Mouse (Mus musculus) CH12.LX (cell line): ENCODE data around the gene Tmem117. TPM values are rescaled to one million over a fixed set of nuclear protein-coding genes. Genes with fewer than 3 reads are reported as not detected.

Source experiments
- DNase-seq: peaks from one replicate; pipeline ENCODE4 v3.0.0-alpha.2; 2013; ENCODE audit errors: extremely low read depth
- H3K27ac ChIP-seq: 2 replicates; pipeline ENCODE4 v1.5.1; 2012; ENCODE audit warnings: low read depth, mild to moderate bottlenecking, control low read depth, moderate library complexity; ENCODE audit not compliant: insufficient read depth
- H3K27me3 ChIP-seq: replicated peaks from 2 replicates; pipeline ENCODE3; 2012; ENCODE audit warnings: inconsistent platforms
- H3K36me3 ChIP-seq, 2 experiments: replicated peaks in 1 of 2; 2 replicates each; pipeline versions ENCODE3 to v1.6.1; 2012; ENCODE audit warnings: inconsistent platforms in 1 of 2, low read length in 1 of 2, mild to moderate bottlenecking in 1 of 2, mixed read lengths in 1 of 2, moderate library complexity in 1 of 2; ENCODE audit not compliant: control insufficient read depth in 1 of 2, insufficient read depth in 1 of 2
- H3K4me1 ChIP-seq, 2 experiments: 2 replicates each; pipeline ENCODE4 v1.6.1; 2012; ENCODE audit warnings: inconsistent platforms in 1 of 2, moderate library complexity in 1 of 2; ENCODE audit not compliant: insufficient read depth in 2 of 2, control insufficient read depth in 1 of 2
- H3K4me2 ChIP-seq: 2 replicates; pipeline ENCODE4 v1.6.1; 2012; ENCODE audit warnings: low read depth, mild to moderate bottlenecking, control low read depth; ENCODE audit not compliant: poor library complexity, insufficient read depth, severe bottlenecking
- H3K4me3 ChIP-seq, 3 experiments: fragments of 150-350 bp in 1 of 3; sonication (generic) in 1 of 3; replicated peaks in 1 of 3; 2 replicates each; pipeline versions ENCODE3 to v1.5.1; 2011 to 2012; ENCODE audit warnings: low read depth in 2 of 3, low read length in 2 of 3, mild to moderate bottlenecking in 2 of 3, moderate library complexity in 2 of 3, control low read depth in 1 of 3, improper control_type of control experiment in 1 of 3, inconsistent platforms in 1 of 3, mixed read lengths in 1 of 3; ENCODE audit not compliant: poor library complexity in 1 of 3
- H3K79me2 ChIP-seq: replicated peaks from 2 replicates; pipeline ENCODE4 v1.6.1; 2012; ENCODE audit warnings: mild to moderate bottlenecking, moderate library complexity; ENCODE audit not compliant: control insufficient read depth, poor library complexity, insufficient read depth, severe bottlenecking; ENCODE audit errors: extremely low read depth
- H3K9ac ChIP-seq: 2 replicates; pipeline ENCODE4 v1.6.1; 2012; ENCODE audit warnings: low read depth, mild to moderate bottlenecking, control low read depth, moderate library complexity; ENCODE audit not compliant: insufficient read depth
- H3K9me3 ChIP-seq: replicated peaks from 2 replicates; pipeline ENCODE3; 2012; ENCODE audit warnings: low read length, inconsistent platforms, mixed read lengths
- BHLHE40 ChIP-seq: IDR thresholded peaks from 2 replicates; pipeline ENCODE4 v1.6.1; 2011; ENCODE audit warnings: mild to moderate bottlenecking, low read depth, low read length, improper control_type of control experiment
- CHD1 ChIP-seq: IDR thresholded peaks from 2 replicates; pipeline ENCODE4 v1.6.1; 2012; ENCODE audit warnings: low read depth, low read length, improper control_type of control experiment, inconsistent platforms
- CHD2 ChIP-seq: IDR thresholded peaks from 2 replicates; pipeline ENCODE4 v1.6.1; 2011; ENCODE audit warnings: low read length, improper control_type of control experiment
- CTCF ChIP-seq, 2 experiments: IDR thresholded peaks in 1 of 2; conservative IDR thresholded peaks in 1 of 2; 2 replicates each; pipeline ENCODE4 v1.5.1; 2011 to 2012; ENCODE audit warnings: low read depth in 2 of 2, low read length in 2 of 2, improper control_type of control experiment in 1 of 2, inconsistent platforms in 1 of 2, mild to moderate bottlenecking in 1 of 2, moderate library complexity in 1 of 2
- EP300 ChIP-seq: IDR thresholded peaks from 2 replicates; pipeline ENCODE4 v1.6.1; 2011; ENCODE audit warnings: low read length, improper control_type of control experiment
- ETS1 ChIP-seq: conservative IDR thresholded peaks from 2 replicates; pipeline ENCODE4 v1.6.1; 2012; ENCODE audit warnings: low read depth, mild to moderate bottlenecking, inconsistent platforms, low read length, improper control_type of control experiment, moderate library complexity
- HCFC1 ChIP-seq: IDR thresholded peaks from 2 replicates; pipeline ENCODE4 v1.6.1; 2012; ENCODE audit warnings: low read depth, mild to moderate bottlenecking, inconsistent platforms, low read length, improper control_type of control experiment
- JUN ChIP-seq: IDR thresholded peaks from 2 replicates; pipeline ENCODE4 v1.6.1; 2011; ENCODE audit warnings: low read depth, mild to moderate bottlenecking, low read length, improper control_type of control experiment, moderate library complexity; ENCODE audit not compliant: insufficient read depth
- JUND ChIP-seq: conservative IDR thresholded peaks from 2 replicates; pipeline ENCODE4 v1.6.1; 2011; ENCODE audit warnings: low read depth, low read length, improper control_type of control experiment
- KAT2A ChIP-seq: IDR thresholded peaks from 2 replicates; pipeline ENCODE4 v1.6.1; 2012; ENCODE audit warnings: low read length, improper control_type of control experiment, inconsistent platforms; ENCODE audit not compliant: insufficient replicate concordance
- MAX ChIP-seq: IDR thresholded peaks from 2 replicates; pipeline ENCODE4 v1.6.1; 2011; ENCODE audit warnings: low read length, improper control_type of control experiment
- MAZ ChIP-seq: IDR thresholded peaks from 2 replicates; pipeline ENCODE4 v1.6.1; 2012; ENCODE audit warnings: low read depth, mild to moderate bottlenecking, inconsistent platforms, low read length, improper control_type of control experiment, moderate library complexity
- MEF2A ChIP-seq: IDR thresholded peaks from 2 replicates; pipeline ENCODE4 v1.6.1; 2014; ENCODE audit warnings: low read depth, mild to moderate bottlenecking, inconsistent platforms, low read length, improper control_type of control experiment, borderline replicate concordance
- MXI1 ChIP-seq: IDR thresholded peaks from 2 replicates; pipeline ENCODE4 v1.6.1; 2011; ENCODE audit warnings: mild to moderate bottlenecking, low read depth, low read length, improper control_type of control experiment
- MYC ChIP-seq: IDR thresholded peaks from 2 replicates; pipeline ENCODE4 v1.6.1; 2011; ENCODE audit warnings: low read depth, mild to moderate bottlenecking, improper control_type of control experiment, low read length
- NELFE ChIP-seq: IDR thresholded peaks from 2 replicates; pipeline ENCODE4 v1.6.1; 2011; ENCODE audit warnings: low read depth, low read length, improper control_type of control experiment
- NRF1 ChIP-seq: IDR thresholded peaks from 2 replicates; pipeline ENCODE4 v1.6.1; 2014; ENCODE audit warnings: low read depth, mild to moderate bottlenecking, inconsistent platforms, low read length, improper control_type of control experiment, moderate library complexity
- PAX5 ChIP-seq: IDR thresholded peaks from 2 replicates; pipeline ENCODE4 v1.6.1; 2012; ENCODE audit warnings: low read length, inconsistent platforms, mixed read lengths
- POLR2AphosphoS2 ChIP-seq: IDR thresholded peaks from 2 replicates; pipeline ENCODE4 v1.6.1; 2011; ENCODE audit warnings: low read depth, low read length, improper control_type of control experiment
- RCOR1 ChIP-seq: conservative IDR thresholded peaks from 2 replicates; pipeline ENCODE4 v1.6.1; 2012; ENCODE audit warnings: low read depth, mild to moderate bottlenecking, inconsistent platforms, low read length, improper control_type of control experiment
- SIN3A ChIP-seq: IDR thresholded peaks from 2 replicates; pipeline ENCODE4 v1.6.1; 2012; ENCODE audit warnings: low read length, improper control_type of control experiment, inconsistent platforms
- SMC3 ChIP-seq: IDR thresholded peaks from 2 replicates; pipeline ENCODE4 v1.6.1; 2011; ENCODE audit warnings: low read depth, low read length, improper control_type of control experiment
- TCF12 ChIP-seq: IDR thresholded peaks from 2 replicates; pipeline ENCODE4 v1.6.1; 2014; ENCODE audit warnings: low read depth, mild to moderate bottlenecking, inconsistent platforms, low read length, improper control_type of control experiment
- UBTF ChIP-seq: IDR thresholded peaks from 2 replicates; pipeline ENCODE4 v1.6.1; 2012; ENCODE audit warnings: low read depth, mild to moderate bottlenecking, inconsistent platforms, low read length, improper control_type of control experiment, moderate library complexity
- ZC3H11A ChIP-seq: IDR thresholded peaks from 2 replicates; pipeline ENCODE4 v1.6.1; 2012; ENCODE audit warnings: low read depth, mild to moderate bottlenecking, inconsistent platforms, low read length, improper control_type of control experiment
- ZKSCAN1 ChIP-seq: IDR thresholded peaks from 2 replicates; pipeline ENCODE4 v1.6.1; 2012; ENCODE audit warnings: low read depth, inconsistent platforms, low read length, improper control_type of control experiment, borderline replicate concordance
- ZMIZ1 ChIP-seq: IDR thresholded peaks from 2 replicates; pipeline ENCODE4 v1.6.1; 2012; ENCODE audit warnings: low read depth, mild to moderate bottlenecking, inconsistent platforms, low read length, improper control_type of control experiment
- ZNF384 ChIP-seq: IDR thresholded peaks from 2 replicates; pipeline ENCODE4 v1.6.1; 2012; ENCODE audit warnings: low read depth, low read length, improper control_type of control experiment, inconsistent platforms
- dilution Hi-C: fragments of 300-500 bp; cut with MboI; formaldehyde crosslinking; loops from 2 replicates; pipeline ENCODE4 v1.14.3; 2020; ENCODE audit warnings: low sequenced_read_pairs; ENCODE audit not compliant: extremely low pct_unique_long_range_greater_than_20kb, extremely low pct_ligation_motif_present
- in situ Hi-C: fragments of 300-500 bp; cut with MboI; formaldehyde crosslinking; loops from 3 replicates; pipeline ENCODE4 v1.14.3; 2019; ENCODE audit warnings: low sequenced_read_pairs, low pct_ligation_motif_present, low pct_unique_long_range_greater_than_20kb, mixed read lengths
- polyA plus RNA-seq: library from polyadenylated mRNA; unstranded; fragments of >175 nt; gene quantifications from 2 replicates; pipeline ENCODE4 v1.2.1, GENCODE M21; 2012; ENCODE audit warnings: low read depth; ENCODE audit not compliant: insufficient read length
- total RNA-seq, 2 experiments: library from RNA; depleted of rRNA; stranded (reverse); fragments of 300-350 nt in 1 of 2; fragments of >200 nt in 1 of 2; gene quantifications; 2 replicates each; pipeline ENCODE4 v1.2.3; 2012 to 2014

Tmem117 gene
- total and polyA plus RNA-seq, 3 experiments = not detected

DNA sequence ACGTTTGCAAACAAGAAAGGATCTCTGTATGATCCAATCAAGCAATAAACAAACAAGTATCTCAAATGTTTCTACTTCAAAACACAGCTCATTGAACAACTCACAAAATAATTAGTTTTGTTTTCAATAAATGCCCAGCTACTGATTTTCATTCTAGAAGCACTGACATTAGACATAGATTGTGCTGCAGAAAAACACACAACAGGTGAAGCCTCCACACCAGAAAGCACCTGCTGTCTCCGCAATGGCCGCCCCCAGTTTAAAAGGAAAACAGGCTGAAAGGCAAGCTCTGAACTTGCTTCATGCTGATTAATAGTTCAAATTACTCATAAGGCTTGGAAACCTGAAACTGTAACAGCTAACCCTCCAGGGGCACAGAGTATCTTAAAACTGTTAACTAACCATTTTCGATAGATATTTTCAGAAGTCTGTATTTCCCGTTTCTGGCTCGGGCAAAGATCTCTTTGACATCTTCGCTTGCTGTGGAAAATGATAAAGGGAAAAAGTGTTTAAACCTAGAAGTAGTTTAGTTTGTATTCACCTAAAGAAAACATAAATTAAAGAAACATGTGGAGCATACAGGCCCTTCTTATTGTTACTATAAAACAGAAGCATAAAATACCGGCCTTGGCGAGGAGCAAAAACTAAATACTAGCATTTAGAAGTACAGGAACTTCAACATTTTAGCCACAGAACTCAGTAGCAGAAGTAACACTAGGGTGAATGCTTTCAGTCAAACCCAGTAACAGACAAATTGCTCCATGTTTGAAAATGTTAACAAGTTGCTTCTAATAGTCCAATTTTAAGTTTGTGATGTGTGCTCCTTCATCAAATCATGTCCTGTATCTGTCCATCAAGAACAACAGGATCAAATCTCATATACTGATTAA is 41.0 kb upstream of the Tmem117 start:
- peaks cover 0 to 15% of the 10 kb centered on the region in 2 experiments; a peak in 2 of 4 replicates for H3K4me1 ChIP-seq
- peak overlapping the region; percentile 94; the same call in 1 of the 2 replicates for H3K9ac ChIP-seq
- peaks cover 31% of the 10 kb centered on the region for H3K79me2 ChIP-seq
- peak overlapping the region; percentile 55 to 95 (median 89) for H3K4me3 ChIP-seq
- H3K9me3 ChIP-seq = no peaks in the 10 kb centered on the region
- in situ Hi-C loops = no loop called here
- peaks cover 27 to 35% of the 10 kb centered on the region in 2 experiments for H3K36me3 ChIP-seq
- H3K27ac ChIP-seq = no peak overlapping the region
- dilution Hi-C loops = no loop called here
- 0 out of 2 replicates have a peak, but pooled peaks have one; percentile 83 for TF ChIP-seq CHD1
- no peak for TF ChIP-seq MXI1
- peak; percentile 35; the same call in 1 of the 2 replicates for TF ChIP-seq SIN3A
- TF ChIP-seq BHLHE40 = no peak
- no peak for TF ChIP-seq MAX
- DNase-seq = no peak
- H3K4me2 ChIP-seq = peak overlapping the region; percentile 90
- H3K27me3 ChIP-seq = no peaks in the 10 kb centered on the region

DNA sequence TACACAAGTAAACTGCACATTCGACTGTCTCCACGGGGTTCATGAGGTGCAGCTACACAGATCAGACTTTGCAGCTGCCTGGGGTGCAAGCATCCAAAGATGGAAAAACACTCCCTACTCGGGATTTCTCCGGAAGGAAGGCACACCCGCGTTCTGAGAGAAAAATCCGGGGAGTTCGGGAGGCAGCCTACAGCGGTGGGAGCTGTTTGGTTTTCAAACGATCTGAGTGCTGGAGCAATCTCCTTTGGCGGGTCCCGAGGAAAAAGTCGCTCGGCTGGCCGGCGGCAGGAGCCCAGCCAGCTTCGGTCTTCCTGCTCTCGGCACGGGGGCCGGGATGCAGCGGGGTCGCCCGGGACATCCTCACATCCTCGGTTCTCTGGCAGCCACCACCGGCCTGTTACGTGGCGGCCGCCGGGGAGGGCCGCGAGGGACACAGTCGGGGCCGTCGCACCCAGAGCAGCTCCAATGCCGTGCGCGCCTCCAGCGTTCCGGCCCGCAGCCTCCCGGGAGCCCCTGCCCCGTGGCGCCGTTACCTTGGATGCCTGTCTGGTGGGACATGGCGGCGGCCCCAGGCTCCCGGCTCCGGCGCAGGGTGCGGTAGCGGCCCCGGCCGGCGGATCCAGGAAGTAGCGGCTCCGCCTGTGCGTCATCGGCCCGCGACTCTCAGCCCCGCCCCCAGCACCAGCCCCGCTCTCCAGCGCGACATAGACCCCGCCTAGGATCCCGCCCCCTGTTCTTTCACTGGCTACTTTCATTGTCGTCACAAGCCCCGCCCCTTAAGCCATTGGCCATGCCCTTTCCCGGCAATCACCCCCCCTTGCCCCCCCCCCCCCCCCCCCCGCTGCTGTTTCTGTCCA is 39.6 kb upstream of the Tmem117 start, which contains the start of gene Twf1:
TSS of gene Twf1 (minus strand) at position 671 of the 857 bp plus-strand sequence.
- no peaks in the 10 kb centered on the region for H3K27me3 ChIP-seq
- peak within 1 kb of the TSS; percentile 32; the same call in 1 of the 2 replicates for H3K27ac ChIP-seq
- DNase-seq = peak; percentile 98
- H3K4me1 ChIP-seq = peaks cover 0 to 15% of the 10 kb centered on the region in 2 experiments; a peak in 2 of 4 replicates
- peak within 1 kb of the TSS; percentile 94 for H3K9ac ChIP-seq
- H3K9me3 ChIP-seq = no peaks in the 10 kb centered on the region
- in situ Hi-C loops = loop anchor here (10.0 kb wide), 1 partner anchor 45 kb away; the partner anchor contains the start of genes Irak4 and Pus7l
- H3K4me2 ChIP-seq = peak within 1 kb of the TSS; percentile 50
- peaks cover 13 to 21% of the 10 kb centered on the region in 2 experiments for H3K36me3 ChIP-seq
- H3K79me2 ChIP-seq = peaks cover 31% of the 10 kb centered on the region
- dilution Hi-C loops = no loop called here
- H3K4me3 ChIP-seq = peak within 1 kb of the TSS; percentile 89 to 95 (median 94)
- no peak for TF ChIP-seq MYC
- peak; percentile 63 for TF ChIP-seq NELFE
- TF ChIP-seq MEF2A = 0 out of 2 replicates have a peak, but pooled peaks have one; percentile 23
- peak; percentile 66; the same call in 1 of the 2 replicates for TF ChIP-seq KAT2A
- no peak for TF ChIP-seq UBTF
- no peak for TF ChIP-seq POLR2AphosphoS2
- TF ChIP-seq TCF12 = peak; percentile 83; the same call in 1 of the 2 replicates
- TF ChIP-seq ETS1 = no peak
- peak; percentile 39 for TF ChIP-seq SIN3A
- no peak for TF ChIP-seq CTCF (conservative IDR thresholded peaks at IDR 0.05 in 1 of 2, IDR thresholded peaks at IDR 0.05 in 1 of 2; ENCODE audit: low read depth in 2 of 2, low read length in 2 of 2)
- no peak for TF ChIP-seq JUND
- peak; percentile 56; the same call in 1 of the 2 replicates for TF ChIP-seq MAZ
- no peak for TF ChIP-seq ZC3H11A
- TF ChIP-seq HCFC1 = peak; percentile 89
- TF ChIP-seq EP300 = no peak
- TF ChIP-seq MAX = no peak
- no peak for TF ChIP-seq PAX5
- TF ChIP-seq SMC3 = no peak
- no peak for TF ChIP-seq NRF1
- no peak for TF ChIP-seq RCOR1
- TF ChIP-seq JUN = no peak
- TF ChIP-seq CHD2 = peak; percentile 62
- no peak for TF ChIP-seq ZKSCAN1
- no peak for TF ChIP-seq ZMIZ1
- no peak for TF ChIP-seq ZNF384
